Mouse (Mus musculus): ENCODE data around the gene Abca4.

DNA sequence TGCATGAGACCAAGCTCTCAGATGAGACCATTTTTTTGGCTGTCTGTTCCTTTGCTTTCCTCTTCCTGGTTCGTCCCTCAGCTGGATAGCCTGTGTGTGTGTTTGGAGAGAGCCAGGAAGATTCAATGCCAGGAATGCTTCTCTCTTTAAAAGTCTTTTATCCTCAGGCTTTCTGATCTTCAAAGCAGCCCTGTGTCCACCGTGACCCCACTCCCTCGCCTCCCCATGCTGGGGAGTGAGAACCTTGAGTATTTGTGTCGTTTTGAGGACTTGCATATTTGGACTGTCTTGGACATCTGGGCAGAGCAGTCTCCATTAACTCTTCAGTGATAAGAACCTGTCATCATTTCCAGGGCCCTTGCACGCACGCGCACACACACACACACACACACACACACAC is 57.8 kb downstream of the Abca4 start:
- TF ChIP-seq CTCF (IDR thresholded peaks at IDR 0.05; ENCODE audit: control insufficient read depth, insufficient read depth, insufficient replicate concordance, low read depth, low read length) (no peak), POLR2A (IDR thresholded peaks at IDR 0.05; ENCODE audit: control insufficient read depth, low read depth, low read length) (no peak)
